Mouse (Mus musculus): Measurements from ENCODE around the gene Plg. TPM values are rescaled to one million over a fixed set of nuclear protein-coding genes. Genes with fewer than 3 reads are reported as not detected.

Plg gene
- total and polyA plus RNA-seq, 3 experiments, result not detected

DNA sequence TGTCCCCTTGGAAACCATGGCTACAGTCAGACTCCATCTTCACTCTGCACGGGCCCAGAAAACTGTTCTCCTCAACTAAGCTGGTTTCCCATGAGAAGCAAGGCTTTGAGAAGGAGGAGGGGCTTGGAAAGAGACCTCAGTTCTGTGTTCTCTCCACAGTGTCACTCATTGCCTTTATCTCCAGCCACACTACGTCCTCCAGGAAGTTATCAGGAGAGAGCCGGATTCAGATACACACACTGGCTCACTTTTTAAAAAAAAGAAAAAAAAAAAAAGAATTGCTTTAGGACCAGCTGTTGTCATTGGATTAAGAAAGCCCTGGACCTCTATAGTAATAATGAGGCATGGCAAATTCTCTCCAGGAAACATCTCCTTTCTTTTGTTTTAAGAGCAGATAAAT lies 48.7 kb downstream of the Plg start (continued):
- TF ChIP-seq MAFK (IDR thresholded peaks at IDR 0.05; ENCODE audit: borderline replicate concordance, low read depth, low read length) (no peak), TCF12 (IDR thresholded peaks at IDR 0.05; ENCODE audit: low read depth, low read length) (peak; percentile 85), TAL1 (IDR thresholded peaks at IDR 0.05; ENCODE audit: low read length) (peak; percentile 61)

DNA sequence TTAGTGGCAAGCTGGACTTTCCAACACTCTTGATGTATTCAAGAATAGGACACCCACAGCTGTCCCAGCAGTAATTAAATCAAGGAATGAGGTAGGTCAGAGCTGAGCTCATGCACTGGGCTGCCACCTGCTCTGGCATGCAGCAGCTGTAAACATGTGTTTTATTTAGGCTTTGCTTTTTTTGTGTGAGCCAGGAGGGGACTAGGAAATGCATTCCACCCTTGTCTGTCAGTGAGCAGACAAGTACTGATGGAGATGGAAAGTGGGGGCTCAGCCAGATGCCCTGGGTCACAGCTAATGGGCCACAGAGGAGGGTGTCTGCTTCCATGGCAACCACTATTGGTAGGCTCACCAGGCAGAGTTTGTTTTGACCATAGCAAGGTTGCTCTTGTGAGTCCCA lies 50.0 kb downstream of the Plg start:
- no peak for TF ChIP-seq RCOR1 (IDR thresholded peaks at IDR 0.05; ENCODE audit: low read depth, low read length)
- no peak for TF ChIP-seq ELF1 (IDR thresholded peaks at IDR 0.05; ENCODE audit: low read depth, low read length)
- TF ChIP-seq ZNF384 (IDR thresholded peaks at IDR 0.05; ENCODE audit: low read depth, low read length), result no peak
- no peak for TF ChIP-seq CHD2 (IDR thresholded peaks at IDR 0.05; ENCODE audit: low read length)
- no peak for TF ChIP-seq POLR2AphosphoS2 (IDR thresholded peaks at IDR 0.05; ENCODE audit: low read length)
- no peak for TF ChIP-seq NRF1 (IDR thresholded peaks at IDR 0.05; ENCODE audit: insufficient read depth, low read depth, low read length, poor library complexity, severe bottlenecking)
- no peak for TF ChIP-seq ETS1 (IDR thresholded peaks at IDR 0.05; ENCODE audit: low read depth, low read length)
- TF ChIP-seq TCF12 (IDR thresholded peaks at IDR 0.05; ENCODE audit: low read depth, low read length), result no peak
- TF ChIP-seq MYB (IDR thresholded peaks at IDR 0.05; ENCODE audit: low read depth, low read length), result no peak
- TF ChIP-seq ZC3H11A (IDR thresholded peaks at IDR 0.05; ENCODE audit: low read depth, low read length), result no peak
- TF ChIP-seq SIN3A (IDR thresholded peaks at IDR 0.05; ENCODE audit: low read length), result no peak
- TF ChIP-seq HCFC1 (IDR thresholded peaks at IDR 0.05; ENCODE audit: low read depth, low read length), result no peak
- TF ChIP-seq POLR2AphosphoS5 (IDR thresholded peaks at IDR 0.05; ENCODE audit: borderline replicate concordance, low read depth, low read length), result no peak
- Histone ChIP-seq H3K27me3 (ENCODE audit: control insufficient read depth in 1 of 2, insufficient read depth in 2 of 2, low read length in 2 of 2) (no peaks in the 10 kb centered on the region), H3K4me1 (ENCODE audit: control insufficient read depth in 1 of 2, insufficient read depth in 2 of 2, low read length in 2 of 2) (peaks cover 2 to 3% of the 10 kb centered on the region in 2 experiments; a peak in 3 of 4 replicates), H3K4me3 (ENCODE audit: control insufficient read depth in 1 of 2, insufficient read depth in 1 of 2, low read depth in 2 of 2, low read length in 2 of 2) (no peak overlapping the region), H3K79me2 (ENCODE audit: control insufficient read depth, insufficient read depth, low read length, poor library complexity) (no peaks in the 10 kb centered on the region), H3K36me3 (ENCODE audit: control insufficient read depth in 1 of 2, insufficient read depth in 2 of 2, low read length in 2 of 2) (peaks cover 7 to 8% of the 10 kb centered on the region in 2 experiments), H3K9ac (ENCODE audit: control insufficient read depth, low read depth, low read length, poor library complexity, severe bottlenecking) (no peak overlapping the region), H3K27ac (ENCODE audit: control insufficient read depth, low read depth, low read length) (no peak overlapping the region), H3K9me3 (replicated peaks; ENCODE audit: insufficient read depth, low read length) (no peaks in the 10 kb centered on the region)
- no peak for DNase-seq (ENCODE audit: low read depth, low spot score)

DNA sequence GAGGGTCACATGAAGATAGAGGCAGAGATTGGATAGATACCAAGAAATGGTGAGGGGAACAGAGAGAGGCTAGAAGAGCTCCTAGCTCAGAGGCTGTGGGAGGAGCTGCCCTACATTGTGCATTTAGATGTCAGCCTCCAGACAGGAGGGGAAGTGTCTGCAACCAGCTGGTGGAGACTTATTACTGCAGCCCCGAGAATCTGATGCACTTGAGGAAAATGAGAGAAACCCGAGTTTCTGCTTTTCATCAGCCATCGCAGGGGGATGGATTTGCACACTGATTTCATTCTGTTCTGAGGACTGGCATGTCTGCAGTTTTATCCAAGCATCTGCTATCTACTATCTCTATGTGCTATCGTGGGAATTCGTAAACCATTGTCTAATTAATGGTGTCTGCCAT lies 53.3 kb downstream of the Plg start:
- no peak for DNase-seq (ENCODE audit: low read depth, low spot score)
- H3K36me3 ChIP-seq (ENCODE audit: control insufficient read depth in 1 of 2, insufficient read depth in 2 of 2, low read length in 2 of 2), result peaks cover 8 to 10% of the 10 kb centered on the region in 2 experiments
- no peak overlapping the region for H3K9ac ChIP-seq (ENCODE audit: control insufficient read depth, low read depth, low read length, poor library complexity, severe bottlenecking)
- peaks cover 2 to 3% of the 10 kb centered on the region in 2 experiments; a peak in 3 of 4 replicates for H3K4me1 ChIP-seq (ENCODE audit: control insufficient read depth in 1 of 2, insufficient read depth in 2 of 2, low read length in 2 of 2)
- TF ChIP-seq CHD1 (IDR thresholded peaks at IDR 0.05; ENCODE audit: low read depth, low read length) (no peak), POLR2A (IDR thresholded peaks at IDR 0.05; ENCODE audit: control insufficient read depth in 1 of 2, insufficient read depth in 1 of 2, low read depth in 1 of 2, low read length in 2 of 2, poor library complexity in 1 of 2) (no peak), GABPA (IDR thresholded peaks at IDR 0.05; ENCODE audit: low read depth, low read length) (no peak), CHD2 (IDR thresholded peaks at IDR 0.05; ENCODE audit: low read length) (no peak), MEF2A (IDR thresholded peaks at IDR 0.05; ENCODE audit: extremely low read depth, insufficient replicate concordance, low read depth, low read length, poor library complexity, severe bottlenecking) (no peak), MYC (IDR thresholded peaks at IDR 0.05; ENCODE audit: low read depth, low read length) (no peak), GATA1 (IDR thresholded peaks at IDR 0.05; ENCODE audit: low read depth, low read length) (no peak), BHLHE40 (IDR thresholded peaks at IDR 0.05; ENCODE audit: borderline replicate concordance, low read depth, low read length) (no peak), POLR2AphosphoS2 (IDR thresholded peaks at IDR 0.05; ENCODE audit: low read length) (no peak), ETS1 (IDR thresholded peaks at IDR 0.05; ENCODE audit: low read depth, low read length) (no peak), SIN3A (IDR thresholded peaks at IDR 0.05; ENCODE audit: low read length) (no peak), RCOR1 (IDR thresholded peaks at IDR 0.05; ENCODE audit: low read depth, low read length) (no peak), NRF1 (IDR thresholded peaks at IDR 0.05; ENCODE audit: insufficient read depth, low read depth, low read length, poor library complexity, severe bottlenecking) (no peak), TCF12 (IDR thresholded peaks at IDR 0.05; ENCODE audit: low read depth, low read length) (no peak), USF2 (IDR thresholded peaks at IDR 0.05; ENCODE audit: borderline replicate concordance in 1 of 2, insufficient read depth in 1 of 2, low read depth in 1 of 2, low read length in 2 of 2) (no peak), MAZ (IDR thresholded peaks at IDR 0.05; ENCODE audit: low read depth, low read length) (no peak), NELFE (IDR thresholded peaks at IDR 0.05; ENCODE audit: low read depth, low read length) (no peak), ZKSCAN1 (IDR thresholded peaks at IDR 0.05; ENCODE audit: low read depth, low read length) (no peak), MAFK (IDR thresholded peaks at IDR 0.05; ENCODE audit: borderline replicate concordance, low read depth, low read length) (no peak), UBTF (IDR thresholded peaks at IDR 0.05; ENCODE audit: borderline replicate concordance, insufficient read depth, low read depth, low read length) (no peak)
- no peaks in the 10 kb centered on the region for H3K9me3 ChIP-seq (replicated peaks; ENCODE audit: insufficient read depth, low read length)
- no peaks in the 10 kb centered on the region for H3K79me2 ChIP-seq (ENCODE audit: control insufficient read depth, insufficient read depth, low read length, poor library complexity)
- no peak overlapping the region for H3K27ac ChIP-seq (ENCODE audit: control insufficient read depth, low read depth, low read length)
- no peaks in the 10 kb centered on the region for H3K27me3 ChIP-seq (ENCODE audit: control insufficient read depth in 1 of 2, insufficient read depth in 2 of 2, low read length in 2 of 2)
- no peak overlapping the region for H3K4me3 ChIP-seq (ENCODE audit: control insufficient read depth in 1 of 2, insufficient read depth in 1 of 2, low read depth in 2 of 2, low read length in 2 of 2)

Measured in MEL (cell line).